Mouse (Mus musculus): ENCODE measurements around the gene Ube2g1. TPM values are rescaled to one million over a fixed set of nuclear protein-coding genes. Genes with fewer than 3 reads are reported as not detected.
"Not testable (repeated sequence)": the region's sequence is repeated elsewhere in the genome, so short reads cannot be mapped to it uniquely, and the experiment has no call there.

Ube2g1 gene
- total RNA-seq, 1 experiment from 2014 or later = 41.3 TPM

DNA sequence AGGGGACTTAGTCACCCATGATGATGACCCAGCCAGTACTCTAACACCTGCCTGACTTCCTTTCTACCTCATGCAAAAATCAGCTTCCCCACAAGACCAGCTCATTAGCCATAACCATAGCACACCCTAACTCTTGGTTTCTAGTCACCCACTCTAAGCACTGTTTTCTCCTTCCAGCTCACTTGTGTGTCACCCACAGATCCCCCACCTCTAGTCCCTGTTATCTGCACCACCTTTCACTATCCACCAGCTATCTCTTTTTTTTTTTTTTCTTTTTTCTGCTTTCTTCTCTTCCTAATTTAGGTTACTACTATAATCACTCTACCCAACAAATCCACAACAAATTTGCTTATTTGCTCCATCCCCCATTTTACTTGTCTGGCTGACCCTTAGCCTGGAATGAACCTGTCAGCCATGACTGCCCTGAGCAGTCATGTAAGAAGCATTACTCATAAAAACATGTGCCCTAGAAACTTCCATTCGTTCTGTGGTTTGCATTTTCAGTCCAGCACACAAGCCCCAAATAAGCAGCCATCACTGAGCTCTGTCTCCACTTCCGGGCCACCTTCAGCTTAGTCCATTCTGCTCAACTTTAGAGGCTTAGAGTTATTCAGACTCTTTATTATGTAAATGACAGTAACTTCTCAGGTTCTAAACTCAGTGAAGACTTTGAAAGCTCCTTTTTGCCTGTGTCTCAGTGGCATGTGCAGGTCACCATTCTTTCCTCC is 11.9 kb upstream of the Ube2g1 start:
- ATAC-seq (replicated peaks; ENCODE audit: low read depth, poor library complexity, severe bottlenecking) = no peak

DNA sequence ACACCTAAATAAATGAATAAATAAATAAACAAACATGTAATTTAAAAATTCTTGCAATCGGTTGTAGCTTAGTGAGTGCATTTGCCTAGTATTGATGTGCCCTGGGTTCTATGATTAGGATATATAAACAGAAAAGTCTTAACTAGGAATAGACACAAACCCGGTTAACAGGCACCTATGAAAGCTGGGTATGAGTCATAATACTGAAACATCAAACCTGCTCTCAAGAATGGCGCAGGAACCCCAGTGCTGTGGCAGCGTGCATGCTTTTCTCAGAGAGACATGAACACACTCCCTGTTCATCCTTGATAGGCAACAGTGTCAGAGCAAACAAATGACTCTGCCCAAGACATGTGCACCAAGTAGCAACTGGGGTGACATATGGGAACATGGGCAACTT is 9.3 kb upstream of the Ube2g1 start:
- no peak for ATAC-seq (replicated peaks; ENCODE audit: low read depth, poor library complexity, severe bottlenecking)

GRCm38 (mm10) chr11:72607469-72608070 is 487 bp downstream of the Ube2g1 start:
- ATAC-seq (replicated peaks; ENCODE audit: low read depth, poor library complexity, severe bottlenecking) = no peak; the same call in 1 of the 2 replicates

- ATAC-seq (replicated peaks; ENCODE audit: low read depth, poor library complexity, severe bottlenecking) = peak; percentile 83
These were observed 1.1 kb downstream of the Ube2g1 start for GRCm38 (mm10) chr11:72608071-72608679.

DNA sequence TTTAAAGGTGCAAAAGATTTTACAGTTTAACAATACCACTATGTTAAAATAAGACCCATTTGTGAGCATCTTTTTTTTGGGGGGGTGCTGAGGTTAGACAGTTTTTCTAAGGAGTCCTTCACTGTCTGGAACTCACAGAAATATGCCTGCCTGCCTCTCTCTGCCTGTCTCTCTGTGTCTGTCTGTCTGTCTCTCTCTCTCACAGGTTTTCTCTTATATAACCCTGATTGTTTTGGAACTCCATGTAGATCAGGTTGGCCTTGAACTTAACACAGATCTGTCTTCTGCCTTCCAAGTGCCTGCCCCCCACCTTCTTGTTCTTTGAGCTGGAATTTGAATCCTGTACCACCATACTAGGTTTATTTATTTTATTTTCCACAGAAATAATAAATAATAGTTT is 2.2 kb downstream of the Ube2g1 start:
- no peak for ATAC-seq (replicated peaks; ENCODE audit: low read depth, poor library complexity, severe bottlenecking)

- ATAC-seq (replicated peaks; ENCODE audit: low read depth, poor library complexity, severe bottlenecking) = not testable (repeated sequence)
These were observed 7.3 kb downstream of the Ube2g1 start for GRCm38 (mm10) chr11:72614336-72614735.

- ATAC-seq (replicated peaks; ENCODE audit: low read depth, poor library complexity, severe bottlenecking) = no peak
These were observed 8.8 kb downstream of the Ube2g1 start for GRCm38 (mm10) chr11:72615931-72616330.

DNA sequence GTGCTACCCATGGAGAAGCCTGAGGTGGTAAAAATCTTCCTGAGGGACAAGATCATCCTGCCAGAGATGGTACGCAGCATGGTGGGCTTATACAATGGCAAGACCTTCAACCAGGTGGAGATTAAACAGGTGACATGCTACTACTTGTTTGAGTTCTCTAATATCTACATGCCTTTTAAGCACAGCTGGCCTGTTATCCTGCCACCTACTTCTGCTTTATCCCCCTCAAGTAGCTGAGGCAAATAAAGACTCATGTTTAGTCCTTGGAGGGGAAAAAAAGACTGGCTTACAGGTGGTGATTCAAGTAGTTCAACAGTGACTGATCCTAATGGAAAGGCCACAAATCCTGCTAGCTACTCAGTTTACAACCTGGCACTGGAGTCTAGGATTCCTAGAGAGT is 11.4 kb downstream of the Ube2g1 start:
- no peak for ATAC-seq (replicated peaks; ENCODE audit: low read depth, poor library complexity, severe bottlenecking)

DNA sequence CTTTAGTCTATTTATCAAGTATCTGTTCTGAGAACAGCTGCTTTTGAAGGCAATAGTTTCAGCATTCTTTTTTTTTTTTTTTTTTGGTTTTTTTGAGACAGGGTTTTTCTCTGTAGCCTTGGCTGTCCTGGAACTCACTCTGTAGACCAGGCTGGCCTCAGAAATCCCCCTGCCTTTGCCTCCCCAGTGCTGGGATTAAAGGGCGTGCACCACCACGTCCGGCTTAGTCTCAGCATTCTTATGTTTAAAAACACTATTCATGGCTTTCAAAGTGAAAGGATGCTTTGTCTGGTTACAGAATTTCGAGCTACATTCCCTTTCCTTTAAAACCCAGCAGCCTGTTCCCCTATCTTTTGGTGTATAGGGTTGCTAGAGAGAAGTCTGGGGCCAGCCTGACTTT is 35.6 kb downstream of the Ube2g1 start:
- ATAC-seq (replicated peaks; ENCODE audit: low read depth, poor library complexity, severe bottlenecking) = no peak

- no peak for ATAC-seq (replicated peaks; ENCODE audit: low read depth, poor library complexity, severe bottlenecking)
These were observed 38.3 kb downstream of the Ube2g1 start for GRCm38 (mm10) chr11:72645386-72645785.

DNA sequence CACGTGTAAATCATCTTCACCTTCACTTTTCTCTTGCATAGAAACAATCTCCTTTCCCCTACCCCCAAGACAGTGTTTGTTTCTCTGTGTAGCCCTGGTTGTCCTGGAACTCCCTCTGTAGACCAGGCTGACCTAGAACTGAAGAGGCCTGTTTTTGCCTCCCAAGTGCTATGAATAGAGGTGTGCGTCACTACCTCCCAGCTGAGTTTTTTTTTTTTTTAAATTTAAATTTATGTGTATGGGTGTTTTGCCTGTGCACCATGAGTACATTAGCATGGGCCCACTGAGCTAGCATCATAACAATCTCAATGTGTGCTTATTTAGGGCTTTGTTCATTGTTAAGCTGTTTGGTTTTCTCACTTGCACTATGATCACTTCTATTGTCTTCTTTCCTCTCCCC is 43.3 kb downstream of the Ube2g1 start:
- no peak for ATAC-seq (replicated peaks; ENCODE audit: low read depth, poor library complexity, severe bottlenecking)

GRCm38 (mm10) chr11:72659918-72660317 is 52.8 kb downstream of the Ube2g1 start:
- ATAC-seq (replicated peaks; ENCODE audit: low read depth, poor library complexity, severe bottlenecking) = no peak

GRCm38 (mm10) chr11:72660359-72660758 is 53.3 kb downstream of the Ube2g1 start:
- ATAC-seq (replicated peaks; ENCODE audit: low read depth, poor library complexity, severe bottlenecking) = 0 out of 2 replicates have a peak, but pooled peaks have one; percentile 25

GRCm38 (mm10) chr11:72664641-72665040 is 57.6 kb downstream of the Ube2g1 start:
- no peak for ATAC-seq (replicated peaks; ENCODE audit: low read depth, poor library complexity, severe bottlenecking)

DNA sequence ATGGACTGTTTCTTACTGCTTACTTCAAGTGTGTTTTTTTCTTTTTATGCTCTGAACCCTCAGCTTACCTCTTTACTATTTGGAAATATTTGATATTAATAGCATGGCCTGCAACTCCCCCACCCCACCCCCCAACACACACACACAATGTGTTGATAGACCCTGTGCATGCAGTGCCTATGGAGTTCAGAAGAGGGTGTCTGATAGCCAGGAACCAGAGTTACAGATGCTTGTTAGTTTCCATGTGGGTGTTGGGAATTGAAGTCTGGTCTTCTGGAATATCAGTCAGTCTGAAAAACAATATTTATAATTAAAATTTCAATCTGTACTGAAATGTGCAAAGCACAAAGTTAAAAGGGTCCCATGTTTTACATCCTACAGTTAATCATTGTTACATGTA is 63.6 kb downstream of the Ube2g1 start:
- ATAC-seq (replicated peaks; ENCODE audit: low read depth, poor library complexity, severe bottlenecking) = no peak

GRCm38 (mm10) chr11:72671294-72671988 is 64.4 kb downstream of the Ube2g1 start:
- peak; percentile 71 for ATAC-seq (replicated peaks; ENCODE audit: low read depth, poor library complexity, severe bottlenecking)

DNA sequence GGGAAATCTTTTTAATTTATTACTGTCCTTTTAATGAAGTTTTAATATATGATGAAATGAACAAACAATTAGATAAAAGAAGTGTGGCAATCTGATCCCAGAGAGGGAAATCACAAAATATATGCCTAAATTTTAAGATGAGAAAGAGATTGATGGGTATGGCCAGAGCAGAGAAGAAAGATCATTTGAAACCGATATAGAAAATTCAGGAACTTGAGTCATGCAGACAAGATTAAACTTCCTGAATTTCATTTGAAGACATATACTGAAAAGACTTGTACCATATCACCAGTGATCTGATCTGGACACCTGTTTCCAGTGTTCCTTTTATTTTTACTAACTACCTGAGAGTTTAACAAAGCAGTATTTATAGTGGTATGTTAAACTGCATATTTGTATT is 65.4 kb downstream of the Ube2g1 start:
- 0 out of 2 replicates have a peak, but pooled peaks have one; percentile 45 for ATAC-seq (replicated peaks; ENCODE audit: low read depth, poor library complexity, severe bottlenecking)

- no peak for ATAC-seq (replicated peaks; ENCODE audit: low read depth, poor library complexity, severe bottlenecking)
These were observed 68.2 kb downstream of the Ube2g1 start for GRCm38 (mm10) chr11:72675280-72675679.

DNA sequence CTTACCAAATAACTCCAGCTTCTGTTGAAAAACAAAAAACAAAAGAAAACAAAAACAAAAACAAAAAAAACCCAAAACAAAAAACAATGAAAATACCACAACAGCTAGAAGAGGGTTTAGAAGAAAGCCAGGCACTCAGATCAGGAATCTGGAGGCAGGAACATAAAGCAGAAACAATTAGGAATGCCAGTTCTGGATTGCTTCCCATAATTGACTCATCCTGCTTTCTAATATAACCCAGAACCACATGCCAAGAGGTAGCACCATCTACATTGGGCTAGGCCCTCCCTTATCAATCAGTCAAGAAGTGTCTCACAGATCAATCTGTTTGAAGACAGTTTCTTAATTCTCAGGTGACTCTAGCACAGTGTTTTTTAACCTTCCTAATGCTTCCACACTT is 73.6 kb downstream of the Ube2g1 start:
- ATAC-seq (replicated peaks; ENCODE audit: low read depth, poor library complexity, severe bottlenecking) = no peak

DNA sequence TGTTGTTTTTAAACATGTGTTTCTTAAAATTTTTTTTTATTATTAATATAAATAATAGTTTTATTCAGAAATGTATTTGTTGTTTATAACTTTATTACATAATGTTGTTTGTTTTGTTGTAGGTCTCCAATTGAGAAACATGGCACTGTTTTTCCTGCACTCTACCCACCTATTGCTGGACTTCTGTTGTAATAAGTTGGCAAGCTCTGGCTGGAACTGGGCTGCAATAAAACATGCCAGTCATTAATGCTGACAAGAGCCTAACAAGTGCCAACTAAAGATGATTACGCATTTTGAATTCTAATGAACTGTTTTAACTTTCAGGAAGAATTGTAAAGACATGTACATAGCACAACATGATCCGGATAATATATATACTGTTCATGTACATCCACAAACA is 76.3 kb downstream of the Ube2g1 start:
- no peak for ATAC-seq (replicated peaks; ENCODE audit: low read depth, poor library complexity, severe bottlenecking)

- ATAC-seq (replicated peaks; ENCODE audit: low read depth, poor library complexity, severe bottlenecking) = no peak
These were observed 79.6 kb downstream of the Ube2g1 start for GRCm38 (mm10) chr11:72686697-72687096.
